Mouse (Mus musculus): ENCODE data around the gene Lats2.

The Lats2 gene

GRCm38 (mm10) chr14:57737089-57737488, 21.1 kb downstream of the Lats2 start:
- DNase-seq (ENCODE audit: low spot score in 2 of 2): no peak

- DNase-seq (ENCODE audit: low spot score in 2 of 2): no peak
Measured at GRCm38 (mm10) chr14:57736141-57736540, 22.0 kb downstream of the Lats2 start.

DNA sequence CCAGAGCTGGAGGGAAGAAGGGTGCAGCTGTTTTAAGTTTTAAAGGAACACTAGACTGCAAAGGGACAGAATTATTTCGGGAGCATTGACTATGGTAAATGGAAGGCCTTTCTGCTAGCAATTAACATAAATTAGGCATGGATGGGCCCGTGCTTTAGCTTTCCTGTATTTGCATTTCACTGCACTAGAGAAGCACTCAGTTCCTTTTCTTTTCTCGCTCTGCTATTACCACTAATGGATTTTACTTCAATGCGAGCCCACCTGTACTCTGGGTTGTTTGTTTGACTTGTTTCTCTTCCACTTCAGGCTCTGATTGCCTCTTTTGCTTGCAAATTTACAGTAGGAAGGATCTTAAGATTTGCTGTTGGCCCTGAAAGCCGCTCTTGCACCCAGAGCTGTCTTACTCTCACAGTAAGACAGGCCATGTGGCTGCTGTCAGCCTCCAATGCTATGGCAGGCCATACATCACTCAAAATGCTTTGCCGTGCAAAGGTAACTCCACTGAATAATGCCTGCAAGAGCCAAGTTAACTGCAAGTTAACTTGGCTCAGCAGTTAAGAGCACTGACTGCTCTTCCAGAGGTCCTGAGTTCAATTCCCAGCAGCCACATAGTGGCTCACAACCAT, 25.4 kb downstream of the Lats2 start:
- DNase-seq (ENCODE audit: low spot score in 2 of 2): no peak

GRCm38 (mm10) chr14:57730527-57730926, 27.7 kb downstream of the Lats2 start:
- peak in 1 of 2 experiments; percentile 44 for DNase-seq (ENCODE audit: low spot score in 2 of 2)

DNA sequence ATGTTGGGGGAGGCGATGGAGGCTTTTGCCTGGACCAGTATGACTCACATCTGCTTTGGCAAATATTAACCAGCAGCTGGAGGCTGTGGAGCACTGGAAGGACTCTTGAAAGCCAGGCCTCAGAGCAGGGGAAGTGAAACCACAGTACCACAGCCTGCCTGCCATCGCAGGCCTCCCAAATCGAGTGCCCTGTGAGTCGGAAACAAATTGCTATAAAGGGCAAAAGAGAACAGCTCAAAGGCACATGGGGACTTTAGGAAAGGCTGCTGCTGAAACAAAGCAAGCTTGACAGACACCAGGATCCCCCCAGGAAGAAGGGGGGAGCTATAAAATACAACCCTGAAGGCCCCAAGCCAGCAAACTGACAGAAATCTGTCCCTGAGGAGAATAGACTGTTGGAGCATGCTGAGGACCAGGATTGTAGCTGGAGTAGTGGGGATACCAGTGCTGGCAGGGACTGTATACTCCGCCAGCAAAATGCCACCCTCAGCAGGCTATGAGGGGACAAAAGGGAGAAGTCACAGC, 28.2 kb downstream of the Lats2 start:
- peak; percentile 44 to 59 for DNase-seq (ENCODE audit: low spot score in 2 of 2)

DNA sequence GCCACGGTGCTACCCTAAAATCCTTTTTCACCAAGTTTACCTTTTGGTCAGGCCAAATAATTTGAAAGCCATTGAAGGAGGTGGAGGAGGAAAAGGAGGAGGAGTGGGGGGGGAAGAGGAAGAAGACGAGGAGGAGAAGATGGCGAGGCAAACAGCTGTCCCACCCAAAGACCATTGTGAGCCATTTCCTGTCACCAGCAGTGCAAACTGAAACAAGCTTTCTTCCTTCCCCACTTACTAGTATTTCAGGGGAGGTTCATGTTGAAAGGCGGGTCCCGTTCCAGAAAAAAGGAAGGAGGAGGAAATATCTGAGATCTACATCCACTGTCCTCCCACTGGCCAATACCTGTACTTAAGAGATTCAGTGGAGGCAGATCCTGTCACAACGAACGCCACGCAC, 28.8 kb downstream of the Lats2 start:
- no peak for DNase-seq (ENCODE audit: low spot score in 2 of 2)

- no peak for DNase-seq (ENCODE audit: low spot score in 2 of 2)
Measured at GRCm38 (mm10) chr14:57726172-57726571, 32.0 kb downstream of the Lats2 start.

GRCm38 (mm10) chr14:57724473-57724872, 33.7 kb downstream of the Lats2 start:
- no peak for DNase-seq (ENCODE audit: low spot score in 2 of 2)

GRCm38 (mm10) chr14:57718245-57718644, 39.9 kb downstream of the Lats2 start:
- DNase-seq (ENCODE audit: low spot score in 2 of 2): no peak

DNA sequence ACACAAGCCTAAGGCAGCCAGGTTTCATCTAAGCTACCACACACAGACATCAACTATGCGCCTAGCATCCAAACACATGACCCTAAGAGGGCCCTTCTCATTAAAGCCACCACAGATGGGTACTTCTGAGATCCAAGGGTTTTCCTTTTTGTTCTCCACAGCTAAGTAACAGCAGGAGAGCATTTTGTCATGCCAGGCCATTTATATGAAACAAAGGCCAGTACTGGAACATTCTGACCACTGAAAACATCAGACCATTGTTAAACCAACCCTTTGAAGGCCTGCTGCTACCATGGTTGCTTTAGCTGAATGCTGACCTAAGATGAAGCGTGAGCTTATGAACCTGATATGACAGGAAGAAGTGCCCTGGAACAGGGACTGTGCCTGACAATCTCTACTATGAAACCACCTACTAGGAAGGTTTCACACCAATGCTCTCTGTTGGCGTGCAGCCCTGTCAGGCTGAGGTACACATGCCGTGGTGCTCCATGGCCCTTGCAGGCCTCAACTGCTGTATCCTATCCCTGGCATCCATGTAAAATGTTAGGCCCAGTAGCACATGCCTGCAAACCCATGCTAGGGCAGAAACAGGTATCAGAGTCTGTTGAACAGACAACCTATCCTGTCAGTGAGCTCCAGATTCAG, 41.5 kb downstream of the Lats2 start:
- DNase-seq (ENCODE audit: low spot score in 2 of 2): no peak

DNA sequence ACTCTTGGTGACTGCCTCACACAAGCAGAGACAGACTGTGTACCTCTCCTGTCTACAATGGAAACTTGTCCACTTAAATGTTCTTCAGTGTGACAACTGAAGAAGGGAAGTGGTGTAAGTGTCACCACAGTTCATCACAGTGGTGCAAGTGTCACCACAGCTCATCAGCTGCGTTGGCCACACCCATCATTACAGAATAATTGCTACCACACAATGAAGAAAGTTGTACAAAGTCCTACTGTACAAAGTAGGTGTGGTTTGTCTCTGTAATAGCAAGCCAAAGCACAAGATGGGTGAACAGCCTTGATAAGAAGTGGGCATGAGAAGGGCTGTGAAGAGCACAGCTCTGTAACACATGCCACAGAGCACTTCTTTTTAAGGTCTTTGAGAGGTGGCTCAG, 45.3 kb downstream of the Lats2 start:
- no peak for DNase-seq (ENCODE audit: low spot score in 2 of 2)

- no peak for DNase-seq (ENCODE audit: low spot score in 2 of 2)
Measured at GRCm38 (mm10) chr14:57711059-57711458, 47.1 kb downstream of the Lats2 start.

DNA sequence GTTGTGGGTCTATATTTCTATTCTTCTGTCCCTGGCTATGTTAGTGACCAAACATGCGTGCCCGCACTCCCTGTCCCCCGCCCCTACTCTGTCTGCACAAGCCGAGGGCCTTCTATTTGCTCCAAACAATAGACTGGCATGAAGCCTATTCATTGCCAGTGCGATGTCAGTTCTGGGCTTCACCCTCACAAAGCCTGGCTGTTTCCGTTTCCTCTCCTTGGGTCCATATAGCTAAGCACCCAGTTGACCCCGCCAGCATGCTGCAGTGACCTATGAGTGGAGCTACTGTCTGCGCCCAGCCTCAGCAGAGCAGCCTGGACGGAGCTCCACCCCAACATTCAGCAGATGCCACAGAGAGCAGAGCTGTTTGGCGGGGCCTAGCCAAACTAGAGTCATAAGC, 49.0 kb downstream of the Lats2 start:
- no peak for DNase-seq (ENCODE audit: low spot score in 2 of 2)

GRCm38 (mm10) chr14:57708580-57708979, 49.6 kb downstream of the Lats2 start:
- DNase-seq (ENCODE audit: low spot score in 2 of 2): peak; percentile 38 to 51

GRCm38 (mm10) chr14:57707100-57707893, 50.9 kb downstream of the Lats2 start:
- peak; percentile 18 to 54 for DNase-seq (ENCODE audit: low spot score in 2 of 2)

GRCm38 (mm10) chr14:57706760-57707099, 51.5 kb downstream of the Lats2 start:
- DNase-seq (ENCODE audit: low spot score in 2 of 2): no peak

- no peak for DNase-seq (ENCODE audit: low spot score in 2 of 2)
Measured at GRCm38 (mm10) chr14:57705759-57706158, 52.4 kb downstream of the Lats2 start.

DNA sequence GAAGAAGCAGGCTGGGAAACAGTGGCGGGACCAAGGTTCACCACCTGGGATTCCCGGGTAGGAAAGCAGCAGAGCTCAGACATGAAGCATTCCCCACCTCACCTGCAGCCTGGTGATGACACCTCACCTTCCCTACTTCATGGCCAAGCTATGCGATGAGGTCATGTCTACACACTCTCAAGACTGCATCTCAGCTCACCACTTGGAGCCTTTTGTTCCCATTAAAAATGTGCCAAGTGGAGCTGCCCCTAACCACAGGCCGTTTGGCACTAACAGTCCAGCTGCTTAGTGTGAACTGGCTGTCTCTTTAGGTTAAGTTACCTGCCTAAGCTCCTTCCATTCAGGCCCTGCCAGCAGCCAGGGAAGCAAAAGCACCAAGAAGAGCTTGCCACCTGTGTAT, 53.1 kb downstream of the Lats2 start:
- DNase-seq (ENCODE audit: low spot score in 2 of 2): no peak

DNA sequence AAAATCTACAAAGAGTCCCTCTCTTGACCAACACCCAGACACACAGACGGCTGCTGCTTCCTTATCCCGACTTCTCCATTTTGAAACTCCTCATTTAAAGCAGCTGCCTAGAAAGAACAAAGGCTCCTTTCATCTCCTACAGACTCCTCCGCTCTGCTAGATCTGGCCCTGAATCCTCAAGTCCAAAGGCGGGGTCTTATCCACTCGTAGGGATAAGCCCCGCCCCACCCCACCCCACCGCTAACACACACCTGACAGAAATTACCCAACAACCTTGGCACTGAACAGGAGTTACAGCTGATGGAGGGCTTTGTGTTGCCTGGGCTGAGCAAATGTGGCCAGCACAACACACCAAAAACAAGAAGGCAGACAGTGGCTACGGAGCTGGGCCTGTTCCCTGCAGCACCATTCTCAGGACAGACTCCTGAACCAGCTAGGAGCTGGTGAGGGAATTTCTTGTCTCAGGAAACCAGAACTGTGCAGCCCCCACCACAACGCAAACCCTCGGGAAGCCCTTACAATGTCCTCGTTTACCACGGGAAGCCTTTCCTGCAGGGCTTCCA, 56.2 kb downstream of the Lats2 start:
- no peak for DNase-seq (ENCODE audit: low spot score in 2 of 2)

DNA sequence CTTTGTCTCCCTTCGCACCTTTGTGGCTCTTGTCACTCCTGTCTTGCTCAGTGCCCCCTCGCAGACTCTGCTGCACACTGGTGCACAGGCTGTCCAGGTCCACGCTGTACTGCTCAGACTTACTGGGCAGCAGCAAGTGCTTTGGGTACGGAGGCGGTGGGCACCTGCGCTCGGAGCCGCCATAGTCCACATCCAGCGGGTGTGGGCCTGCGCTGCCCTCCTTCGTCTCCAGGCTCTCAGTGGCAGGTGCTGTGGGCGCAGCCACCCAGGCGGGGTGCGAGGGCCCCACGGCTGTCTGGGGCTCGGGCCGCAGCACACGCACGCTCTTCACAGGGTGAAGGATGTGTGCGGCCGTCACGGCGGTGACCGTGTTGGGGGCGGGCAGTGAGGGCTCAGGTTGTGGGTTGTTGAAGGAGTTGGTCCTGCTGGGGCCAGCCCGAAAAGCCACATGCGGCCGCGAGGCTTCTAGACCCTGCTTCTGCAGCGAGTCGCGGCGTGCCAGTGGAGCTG, 58.7 kb downstream of the Lats2 start:
- DNase-seq (ENCODE audit: low spot score in 2 of 2): no peak

- DNase-seq (ENCODE audit: low spot score in 2 of 2): no peak
Measured at GRCm38 (mm10) chr14:57699016-57699415, 59.2 kb downstream of the Lats2 start.

DNA sequence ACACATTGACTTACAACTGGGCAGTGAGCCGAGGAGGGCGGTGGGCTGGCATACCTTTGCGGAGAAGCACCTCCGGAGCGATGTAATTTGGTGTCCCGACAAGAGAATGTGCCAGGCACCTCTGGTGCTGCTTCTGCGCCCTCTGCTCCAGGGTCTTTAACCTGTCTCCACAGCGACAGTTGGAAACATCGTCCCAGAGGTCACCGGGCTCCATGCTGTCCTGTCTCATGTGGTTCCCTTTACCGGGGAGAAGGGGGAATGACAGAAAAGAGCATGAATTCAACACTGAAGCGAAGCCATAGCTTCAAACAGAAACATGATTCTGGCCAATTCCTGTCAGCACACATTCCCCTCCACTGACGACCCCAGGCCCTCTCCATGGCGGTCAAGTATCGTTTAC, 62.1 kb downstream of the Lats2 start:
- DNase-seq (ENCODE audit: low spot score in 2 of 2): no peak

Data from urinary bladder, postnatal 36 days (tissue).